ENCODE assay signal across 9 mouse cellular contexts in genomic region chr4:108869730-108870374, GRCm38 (mm10). TPM values are rescaled to one million over a fixed set of nuclear protein-coding genes. Genes with fewer than 3 reads are reported as not detected.
DNase-seq lines count a peak whose midpoint lies in the region; ATAC-seq lines count a peak whose summit lies in the region.
"Had no signal": no experiment of that assay in that cellular context is flagged by ENCODE, and none has a peak within 500 bp of the region (broad histone marks: within the 10 kb centered on the region; RNA-seq: fewer than 3 reads in every experiment).

No protein-coding gene starts in this region.

- peak; percentile 71; the same call in 1 of the 2 replicates for ATAC-seq in embryonic facial prominence, embryonic 13.5 days (ENCODE audit: insufficient number of reproducible peaks, insufficient read depth, low FRiP score, low TSS enrichment, low read depth)
- ATAC-seq in kidney, embryonic 16.5 days (ENCODE audit: low FRiP score, low TSS enrichment), result peak; percentile 85
- ATAC-seq in stomach, embryonic 15.5 days (ENCODE audit: insufficient read depth, low FRiP score, low read depth), result peak; percentile 60; the same call in 1 of the 2 replicates

- peak; percentile 60 for DNase-seq in CD4-positive helper T cell, adult 2 months (ENCODE audit: low read depth, low spot score)
- peak; percentile 74 to 85 for DNase-seq in adrenal gland, postnatal 36 days
- peak; percentile 57 to 80 for DNase-seq in heart, adult 9 months (ENCODE audit: low spot score in 2 of 2)
- DNase-seq in liver, result peak; percentile 81
- DNase-seq in neural tube, embryonic 10.5 days (ENCODE audit: extremely low spot score, low spot score), result peak; percentile 80

- WGBS in embryonic facial prominence, embryonic 13.5 days, result 36% methylated on average over 10 of the region's 10 CpGs
- 33% methylated on average over 10 of the region's 10 CpGs for WGBS in kidney, embryonic 16.5 days
- WGBS in stomach, embryonic 15.5 days, result 34% methylated on average over 10 of the region's 10 CpGs

- no peak overlapping the region for H3K4me3 ChIP-seq in embryonic facial prominence, embryonic 13.5 days
- H3K4me3 ChIP-seq in kidney, embryonic 16.5 days (ENCODE audit: low read length), result no peak overlapping the region
- no peak overlapping the region for H3K4me3 ChIP-seq in stomach, embryonic 15.5 days (replicated peaks)
- H3K4me3 ChIP-seq: erythroblast, embryonic 14.5 days had no signal

- no peaks in the 10 kb centered on the region for H3K27me3 ChIP-seq in embryonic facial prominence, embryonic 13.5 days
- no peaks in the 10 kb centered on the region for H3K27me3 ChIP-seq in kidney, embryonic 16.5 days (ENCODE audit: insufficient read depth, low read length)
- H3K27me3 ChIP-seq in stomach, embryonic 15.5 days (replicated peaks), result no peaks in the 10 kb centered on the region

- no peaks in the 10 kb centered on the region for H3K4me1 ChIP-seq in embryonic facial prominence, embryonic 13.5 days
- no peaks in the 10 kb centered on the region for H3K4me1 ChIP-seq in kidney, embryonic 16.5 days (ENCODE audit: insufficient read depth, low read length)
- H3K4me1 ChIP-seq in stomach, embryonic 15.5 days, result no peaks in the 10 kb centered on the region

- H3K4me2 ChIP-seq in embryonic facial prominence, embryonic 13.5 days, result no peak overlapping the region
- H3K4me2 ChIP-seq in kidney, embryonic 16.5 days (replicated peaks; ENCODE audit: low read depth, low read length), result no peak overlapping the region
- no peak overlapping the region for H3K4me2 ChIP-seq in stomach, embryonic 15.5 days

- peaks cover 4% of the 10 kb centered on the region; the same call in 1 of the 2 replicates for H3K36me3 ChIP-seq in embryonic facial prominence, embryonic 13.5 days
- H3K36me3 ChIP-seq in kidney, embryonic 16.5 days (ENCODE audit: insufficient read depth, low read length), result no peaks in the 10 kb centered on the region
- no peaks in the 10 kb centered on the region for H3K36me3 ChIP-seq in stomach, embryonic 15.5 days

- H3K9me3 ChIP-seq in embryonic facial prominence, embryonic 13.5 days, result no peaks in the 10 kb centered on the region
- no peaks in the 10 kb centered on the region for H3K9me3 ChIP-seq in kidney, embryonic 16.5 days (ENCODE audit: low read length)
- no peaks in the 10 kb centered on the region for H3K9me3 ChIP-seq in stomach, embryonic 15.5 days

- H3K27ac ChIP-seq in embryonic facial prominence, embryonic 13.5 days, result no peak overlapping the region
- H3K27ac ChIP-seq in kidney, embryonic 16.5 days (ENCODE audit: low read length), result no peak overlapping the region
- H3K27ac ChIP-seq in stomach, embryonic 15.5 days, result no peak overlapping the region

- H3K9ac ChIP-seq in embryonic facial prominence, embryonic 13.5 days, result no peak overlapping the region
- no peak overlapping the region for H3K9ac ChIP-seq in kidney, embryonic 16.5 days (replicated peaks; ENCODE audit: low read length)
- H3K9ac ChIP-seq in stomach, embryonic 15.5 days, result no peak overlapping the region

RNA-seq across cellular contexts. Expression of gene Rab3b, which starts 9.0 kb away (rescaled TPM):
- total RNA-seq in adrenal gland, postnatal 36 days (2021), result 10 to 100 TPM; 30.7 to 37.6 TPM
- 19.9 and 22.3 TPM in 2 replicates for polyA plus RNA-seq in embryonic facial prominence, embryonic 13.5 days (2015; fragmentation: Nextera tagmentation; extraction: Ambion mirVana)
- 23.9 and 26.9 TPM in 2 replicates for polyA plus RNA-seq in kidney, embryonic 16.5 days (2015; fragmentation: Nextera tagmentation; extraction: Ambion mirVana)
- polyA plus RNA-seq in stomach, embryonic 15.5 days (2015; fragmentation: Nextera tagmentation; extraction: Ambion mirVana), result 10.8 and 11.9 TPM in 2 replicates
- polyA plus RNA-seq: erythroblast, embryonic 14.5 days had no signal

RNA-seq across cellular contexts. Expression of gene A730015C16Rik, which starts 21.4 kb away (rescaled TPM):
- total RNA-seq in adrenal gland, postnatal 36 days (2021), result not detected
- 1.2 and 1.5 TPM in 2 replicates for polyA plus RNA-seq in embryonic facial prominence, embryonic 13.5 days (2015; fragmentation: Nextera tagmentation; extraction: Ambion mirVana)
- 1.1 and 1.4 TPM in 2 replicates for polyA plus RNA-seq in kidney, embryonic 16.5 days (2015; fragmentation: Nextera tagmentation; extraction: Ambion mirVana)
- polyA plus RNA-seq in stomach, embryonic 15.5 days (2015; fragmentation: Nextera tagmentation; extraction: Ambion mirVana), result 0.98 and 2.5 TPM in 2 replicates
- polyA plus RNA-seq: erythroblast, embryonic 14.5 days had no signal

RNA-seq across cellular contexts. Expression of gene Kti12, which starts 22.3 kb away (rescaled TPM):
- 10 to 100 TPM; 33.4 to 39.0 TPM for total RNA-seq in adrenal gland, postnatal 36 days (2021)
- 49.7 and 53.3 TPM in 2 replicates for polyA plus RNA-seq in embryonic facial prominence, embryonic 13.5 days (2015; fragmentation: Nextera tagmentation; extraction: Ambion mirVana)
- polyA plus RNA-seq in kidney, embryonic 16.5 days (2015; fragmentation: Nextera tagmentation; extraction: Ambion mirVana), result 65.4 and 67.5 TPM in 2 replicates
- polyA plus RNA-seq in stomach, embryonic 15.5 days (2015; fragmentation: Nextera tagmentation; extraction: Ambion mirVana), result 54.8 TPM in 2 replicates

RNA-seq across cellular contexts. Expression of gene Txndc12, which starts 35.5 kb away (rescaled TPM):
- total RNA-seq in adrenal gland, postnatal 36 days (2021), result 10 to 100 TPM; 70.8 to 71.6 TPM
- 109 and 111 TPM in 2 replicates for polyA plus RNA-seq in embryonic facial prominence, embryonic 13.5 days (2015; fragmentation: Nextera tagmentation; extraction: Ambion mirVana)
- 104 and 108 TPM in 2 replicates for polyA plus RNA-seq in kidney, embryonic 16.5 days (2015; fragmentation: Nextera tagmentation; extraction: Ambion mirVana)
- 97.2 and 108 TPM in 2 replicates for polyA plus RNA-seq in stomach, embryonic 15.5 days (2015; fragmentation: Nextera tagmentation; extraction: Ambion mirVana)

RNA-seq across cellular contexts. Expression of gene Btf3l4, which starts 36.4 kb away (rescaled TPM):
- 100 to 1,000 TPM; 112 to 159 TPM for total RNA-seq in adrenal gland, postnatal 36 days (2021)
- 180 and 199 TPM in 2 replicates for polyA plus RNA-seq in embryonic facial prominence, embryonic 13.5 days (2015; fragmentation: Nextera tagmentation; extraction: Ambion mirVana)
- 139 and 146 TPM in 2 replicates for polyA plus RNA-seq in kidney, embryonic 16.5 days (2015; fragmentation: Nextera tagmentation; extraction: Ambion mirVana)
- polyA plus RNA-seq in stomach, embryonic 15.5 days (2015; fragmentation: Nextera tagmentation; extraction: Ambion mirVana), result 122 and 145 TPM in 2 replicates
